Comparison of ENCODE assay signal across 10 mouse cellular contexts in the genomic region with DNA sequence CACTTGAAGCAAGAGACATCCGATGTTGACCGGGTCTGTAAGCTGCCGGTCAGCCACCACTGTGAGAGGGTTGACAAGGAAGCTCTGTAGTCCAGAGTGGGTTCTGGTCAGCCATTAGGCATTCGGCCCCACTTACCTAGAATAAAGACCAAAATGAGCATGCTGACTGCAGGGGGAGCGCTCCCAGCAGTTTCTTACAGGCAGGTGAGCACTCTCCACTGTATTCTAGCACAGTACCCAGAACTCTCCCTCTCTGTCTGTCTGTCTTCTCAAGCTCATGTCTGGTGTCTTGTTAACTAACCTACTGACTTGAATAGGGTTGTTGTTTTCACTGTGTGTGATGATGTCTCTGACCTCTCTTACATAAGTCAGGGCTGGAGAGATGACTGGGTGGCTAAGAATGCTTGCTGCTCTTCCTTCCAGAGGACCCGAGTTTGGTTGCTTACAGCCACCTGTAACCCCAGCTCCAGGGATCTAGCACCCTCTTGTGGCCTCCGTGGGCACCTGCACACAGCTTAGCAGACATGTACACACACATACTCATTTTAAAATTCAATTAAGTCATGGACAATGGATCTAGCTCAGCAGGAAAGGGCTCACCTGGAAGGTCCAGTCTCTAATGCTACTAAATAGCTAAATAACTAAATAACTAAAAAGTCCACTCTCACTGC. TPM values are rescaled to one million over a fixed set of nuclear protein-coding genes. Genes with fewer than 3 reads are reported as not detected.
DNase-seq lines count a peak whose midpoint lies in the region; ATAC-seq lines count a peak whose summit lies in the region.
"Had no signal": no experiment of that assay in that cellular context is flagged by ENCODE, and none has a peak within 500 bp of the region (broad histone marks: within the 10 kb centered on the region; RNA-seq: fewer than 3 reads in every experiment).

No protein-coding gene starts in this region.

- H3K4me1 ChIP-seq in limb, embryonic 11.5 days (ENCODE audit: control insufficient read depth, insufficient read depth, low read length): no peaks in the 10 kb centered on the region
- H3K4me1 ChIP-seq in limb, embryonic 10.5 days: no peaks in the 10 kb centered on the region

- no peaks in the 10 kb centered on the region for H3K9me3 ChIP-seq in limb, embryonic 11.5 days (ENCODE audit: control insufficient read depth, low read length)
- no peaks in the 10 kb centered on the region for H3K9me3 ChIP-seq in limb, embryonic 10.5 days (replicated peaks)

- ATAC-seq in CD4-positive, CD25-positive, alpha-beta regulatory T cell, adult 4 months: no peak
- ATAC-seq in limb, embryonic 11.5 days (ENCODE audit: insufficient number of reproducible peaks, low FRiP score, low TSS enrichment, low read depth): no peak
- 0 out of 2 replicates have a peak, but pooled peaks have one; percentile 56 for ATAC-seq in megakaryocyte-erythroid progenitor cell, adult 5-6 weeks (replicated peaks; ENCODE audit: low FRiP score, low TSS enrichment, poor library complexity, severe bottlenecking)

- no peak overlapping the region for H3K4me2 ChIP-seq in limb, embryonic 11.5 days (ENCODE audit: low read depth, severe bottlenecking)

- WGBS in limb, embryonic 11.5 days: 87% methylated on average over 7 of the region's 7 CpGs
- 87% methylated on average over 7 of the region's 7 CpGs for WGBS in limb, embryonic 10.5 days

- H3K27me3 ChIP-seq in limb, embryonic 11.5 days (ENCODE audit: control insufficient read depth, insufficient read depth, low read length): no peaks in the 10 kb centered on the region
- no peaks in the 10 kb centered on the region for H3K27me3 ChIP-seq in limb, embryonic 10.5 days (ENCODE audit: low read depth, poor library complexity, severe bottlenecking)

- no peak overlapping the region for H3K27ac ChIP-seq in limb, embryonic 11.5 days (replicated peaks; ENCODE audit: low read depth, low read length)
- no peak overlapping the region for H3K27ac ChIP-seq in limb, embryonic 10.5 days

- DNase-seq in CD4-positive, CD25-positive, alpha-beta regulatory T cell, adult 2 months (ENCODE audit: low read depth, low spot score): peak; percentile 21
- peak; percentile 50 for DNase-seq in limb, embryonic 11.5 days (ENCODE audit: low spot score)
- DNase-seq in limb, embryonic 10.5 days (ENCODE audit: low spot score): no peak
- DNase-seq in ZHBTc4 (ENCODE audit: low read depth, low spot score): peak; percentile 90
- DNase-seq in gastrocnemius, postnatal 14 days: no peak
- DNase-seq in cerebellum, adult 11 months: no peak
- DNase-seq: adrenal gland, postnatal 25 days; heart, postnatal 14 days had no signal

- no peak overlapping the region for H3K9ac ChIP-seq in limb, embryonic 11.5 days (ENCODE audit: low read length)

- H3K4me3 ChIP-seq in limb, embryonic 11.5 days (ENCODE audit: low read depth, low read length): no peak overlapping the region
- H3K4me3 ChIP-seq in limb, embryonic 10.5 days: no peak overlapping the region

- intact Hi-C loops in gastrocnemius, postnatal 14 days (cut with DNase I; ENCODE audit: low total_unique reads): loop anchor here (10.0 kb wide), 1 partner anchor 316 kb away; no protein-coding TSS in a partner anchor

- peaks cover 5% of the 10 kb centered on the region; the same call in 1 of the 2 replicates for H3K36me3 ChIP-seq in limb, embryonic 11.5 days (ENCODE audit: control insufficient read depth, insufficient read depth, low read length)
- H3K36me3 ChIP-seq in limb, embryonic 10.5 days: peaks cover 78% of the 10 kb centered on the region

RNA-seq across cellular contexts. Expression of a gene that starts 24.2 kb away (rescaled TPM):
- 10 to 100 TPM; 14.1 to 19.3 TPM for polyA plus RNA-seq in CD4-positive, CD25-positive, alpha-beta regulatory T cell, adult 4 months (2017; shearing (Covaris generic))
- polyA plus RNA-seq in limb, embryonic 11.5 days (2014; fragmentation: Nextera tagmentation; extraction: Ambion mirVana): 14.7 and 22.2 TPM in 2 replicates
- 11.1 and 14.3 TPM in 2 replicates for polyA plus RNA-seq in limb, embryonic 10.5 days (2016; fragmentation: Nextera tagmentation; extraction: Ambion mirVana)
- total RNA-seq in megakaryocyte-erythroid progenitor cell, adult 5-6 weeks (2014; fragmentation: Nextera tagmentation): 45.2 and 63.7 TPM in 2 replicates
- 42.5 and 95.1 TPM in 2 replicates for total RNA-seq in megakaryocyte-erythroid progenitor cell, adult 5-6 weeks (2017)
- 10 to 100 TPM; 31.9 to 35.8 TPM for total RNA-seq in gastrocnemius, postnatal 14 days (2021)

Comparison
In these comparisons a context has a peak if more than half of its experiments do, and no peak if none do; other contexts are left out.
1. DNase-seq: peak in CD4-positive, CD25-positive, alpha-beta regulatory T cell, adult 2 months (single experiment), limb, embryonic 11.5 days (single experiment) and ZHBTc4 (single experiment); none in limb, embryonic 10.5 days (single experiment), gastrocnemius, postnatal 14 days (single experiment) and cerebellum, adult 11 months (single experiment).